Mouse (Mus musculus): ENCODE results near the gene Tgfb3.

The Tgfb3 gene

GRCm38 (mm10) chr12:86078176-86078552 is 677 bp downstream of the Tgfb3 start:
- no peak for DNase-seq (ENCODE audit: low spot score)

- DNase-seq (ENCODE audit: low spot score), result no peak
These were observed 1.1 kb downstream of the Tgfb3 start for GRCm38 (mm10) chr12:86077736-86078135.

- DNase-seq (ENCODE audit: low spot score), result no peak
These were observed 1.5 kb downstream of the Tgfb3 start for GRCm38 (mm10) chr12:86077322-86077721.

DNA sequence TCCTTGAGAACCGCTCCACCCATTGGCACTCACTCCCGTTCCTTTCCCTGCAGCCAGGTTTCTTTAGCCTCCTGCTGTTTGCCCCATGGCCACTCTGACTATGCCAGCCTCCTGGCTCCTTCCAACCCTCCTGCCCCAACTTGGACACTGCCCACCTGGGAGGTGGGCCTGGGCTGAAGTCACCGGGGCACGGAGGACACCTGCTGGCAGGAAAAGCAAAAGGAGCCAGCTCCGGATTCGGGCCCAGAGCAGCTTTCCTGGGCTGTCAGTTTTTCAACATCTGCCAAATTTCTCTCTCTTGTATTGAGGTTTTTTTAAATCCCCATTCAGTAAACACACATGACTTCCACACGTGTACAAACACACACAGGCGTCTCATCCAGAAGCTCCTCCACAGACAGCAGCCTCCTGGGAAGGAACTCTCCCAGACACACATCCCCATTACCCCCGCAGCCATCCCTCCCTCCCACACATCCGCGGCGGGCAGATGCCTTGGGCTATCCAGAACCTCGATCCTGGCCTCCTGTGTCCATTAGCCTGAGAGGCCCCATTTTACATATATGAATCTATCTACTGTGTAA is 2.4 kb downstream of the Tgfb3 start:
- DNase-seq (ENCODE audit: low spot score), result no peak

DNA sequence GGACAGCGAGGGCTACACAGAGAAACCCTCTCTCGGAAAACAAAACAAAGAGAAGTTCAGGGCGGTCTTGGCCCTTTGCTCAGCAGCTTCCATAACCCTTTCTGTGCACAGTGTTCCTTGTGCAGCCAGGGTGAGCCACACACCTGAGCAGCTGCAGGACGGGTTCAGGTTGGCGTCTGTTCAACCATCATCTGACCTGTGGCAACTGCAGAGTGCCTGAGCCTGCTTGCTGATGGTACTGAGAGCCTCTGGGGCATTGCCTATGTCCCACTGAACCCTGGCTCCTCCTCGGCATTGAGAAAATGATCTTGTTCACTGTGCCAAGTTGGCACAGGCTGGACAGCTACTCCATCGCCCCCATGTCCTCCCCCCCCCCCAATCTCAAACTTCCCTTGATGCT is 3.5 kb downstream of the Tgfb3 start:
- no peak for DNase-seq (ENCODE audit: low spot score)

GRCm38 (mm10) chr12:86074681-86075080 is 4.2 kb downstream of the Tgfb3 start:
- DNase-seq (ENCODE audit: low spot score), result no peak

DNA sequence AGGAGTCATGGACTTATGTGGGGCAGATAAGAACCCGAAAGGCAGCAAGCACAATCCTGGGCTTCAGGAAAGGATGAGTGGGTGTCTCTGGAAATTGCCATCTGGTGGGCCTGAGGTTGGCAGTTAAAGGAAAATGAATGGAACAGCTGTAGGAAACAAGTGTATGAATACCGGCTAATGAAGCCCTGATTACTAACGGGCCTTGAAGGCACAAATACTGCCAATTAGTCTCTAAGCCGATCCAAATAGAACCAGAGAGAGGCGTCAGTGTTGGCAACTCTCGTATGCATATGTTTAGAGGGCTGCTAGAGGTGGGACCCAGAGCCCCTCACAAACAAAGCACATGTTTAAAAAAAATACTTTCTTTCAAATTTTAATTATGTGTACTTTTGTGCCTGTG is 7.4 kb downstream of the Tgfb3 start:
- no peak for DNase-seq (ENCODE audit: low spot score)

- no peak for DNase-seq (ENCODE audit: low spot score)
These were observed 14.0 kb downstream of the Tgfb3 start for GRCm38 (mm10) chr12:86064796-86065195.

DNA sequence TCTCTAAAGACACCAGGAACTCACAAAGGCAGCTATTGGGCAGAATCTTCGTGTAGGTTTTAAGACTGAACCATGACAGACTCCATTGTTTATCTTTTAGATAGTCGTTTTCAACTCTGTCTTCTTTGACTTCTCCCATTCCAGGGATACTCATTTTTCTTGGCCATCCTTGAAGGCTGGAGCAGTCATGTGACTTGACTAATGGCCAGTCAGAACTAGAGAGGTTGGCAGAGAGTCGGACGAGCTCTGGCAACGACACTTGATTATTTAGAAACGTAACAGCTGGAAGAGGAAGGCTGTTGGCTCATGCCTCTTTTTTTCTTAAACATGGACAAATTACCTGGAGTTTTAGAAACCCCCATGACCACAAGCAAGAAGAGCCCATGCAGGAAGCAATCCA is 19.5 kb downstream of the Tgfb3 start:
- DNase-seq (ENCODE audit: low spot score), result no peak

- DNase-seq (ENCODE audit: low spot score), result no peak
These were observed 21.3 kb downstream of the Tgfb3 start for GRCm38 (mm10) chr12:86057516-86057915.

GRCm38 (mm10) chr12:86056976-86057375 is 21.9 kb downstream of the Tgfb3 start:
- DNase-seq (ENCODE audit: low spot score), result no peak

DNA sequence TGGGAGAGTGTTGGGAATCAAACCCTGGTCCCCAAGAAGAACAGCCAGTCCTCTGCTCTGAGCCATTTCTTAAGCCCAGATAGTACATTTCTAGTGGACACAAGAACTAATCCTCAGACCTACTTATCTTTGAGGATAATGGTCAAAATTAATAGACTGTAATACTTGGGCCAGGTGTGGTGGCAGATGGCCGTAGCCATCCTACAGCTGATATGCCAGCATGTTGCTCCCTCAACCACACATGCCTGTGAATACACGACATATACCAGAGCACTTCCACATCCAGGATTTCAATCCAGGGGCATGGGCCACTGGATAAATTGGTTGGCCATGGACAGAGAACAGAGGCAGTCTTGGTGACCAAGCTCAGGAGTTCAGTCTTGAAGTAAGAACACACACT is 23.5 kb downstream of the Tgfb3 start:
- DNase-seq (ENCODE audit: low spot score), result no peak

DNA sequence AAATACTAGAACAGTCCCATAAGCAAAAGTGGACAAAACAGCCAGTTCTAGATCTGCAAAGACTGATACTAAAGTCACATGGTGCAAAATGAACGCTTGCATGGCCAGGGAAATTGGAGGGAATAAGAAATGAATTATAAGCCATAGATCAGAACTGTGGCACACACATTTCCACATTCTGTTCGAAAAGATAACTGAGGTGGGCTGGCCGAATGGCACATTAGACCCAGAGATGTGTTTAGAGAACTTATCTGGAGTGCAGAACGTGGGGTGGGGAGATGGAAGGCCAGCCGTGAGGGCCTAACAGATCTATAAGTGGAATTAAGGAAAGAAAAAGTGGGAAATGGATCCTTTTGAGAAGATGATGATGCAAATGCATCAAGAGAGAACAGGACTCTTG is 27.4 kb downstream of the Tgfb3 start:
- DNase-seq (ENCODE audit: low spot score), result no peak

DNA sequence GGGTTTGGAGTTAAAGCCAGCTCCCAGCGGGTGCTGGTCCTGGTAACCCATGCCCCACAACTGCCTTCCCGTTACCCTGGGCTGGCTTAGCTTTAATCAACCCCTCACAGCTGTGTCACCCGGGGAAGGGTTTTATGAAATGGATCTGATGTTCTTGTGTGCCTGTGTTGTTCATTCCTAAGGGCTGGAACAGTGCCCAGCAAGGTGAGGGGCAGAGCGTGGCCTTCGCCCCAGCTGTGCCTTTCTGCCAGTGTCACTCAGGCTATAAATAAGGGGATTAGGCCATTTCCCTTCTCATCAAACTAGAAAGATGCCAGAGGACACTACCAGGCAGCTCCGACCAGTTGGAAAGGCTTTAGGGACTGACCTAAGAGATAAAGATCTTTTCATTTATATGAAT is 29.0 kb downstream of the Tgfb3 start:
- DNase-seq (ENCODE audit: low spot score), result no peak

DNA sequence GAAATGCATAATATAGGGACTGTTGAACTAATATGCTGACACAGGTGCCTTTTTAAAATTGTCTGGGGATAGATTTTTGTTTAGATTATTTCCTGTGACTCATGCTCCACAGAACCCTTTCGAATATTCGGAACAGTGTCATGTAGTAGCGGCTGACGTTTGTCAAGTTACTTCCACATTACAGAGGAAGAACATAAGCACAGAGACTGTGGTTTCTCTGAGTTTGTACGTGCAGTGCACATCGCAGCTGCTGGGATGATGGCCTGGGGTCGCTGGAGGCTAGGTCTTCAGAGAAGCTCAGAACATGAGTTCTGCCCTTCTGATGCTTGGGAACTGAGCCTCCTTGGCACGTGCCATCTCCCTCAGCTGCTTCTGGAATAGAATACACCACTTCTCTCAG is 31.5 kb downstream of the Tgfb3 start:
- no peak for DNase-seq (ENCODE audit: low spot score)

DNA sequence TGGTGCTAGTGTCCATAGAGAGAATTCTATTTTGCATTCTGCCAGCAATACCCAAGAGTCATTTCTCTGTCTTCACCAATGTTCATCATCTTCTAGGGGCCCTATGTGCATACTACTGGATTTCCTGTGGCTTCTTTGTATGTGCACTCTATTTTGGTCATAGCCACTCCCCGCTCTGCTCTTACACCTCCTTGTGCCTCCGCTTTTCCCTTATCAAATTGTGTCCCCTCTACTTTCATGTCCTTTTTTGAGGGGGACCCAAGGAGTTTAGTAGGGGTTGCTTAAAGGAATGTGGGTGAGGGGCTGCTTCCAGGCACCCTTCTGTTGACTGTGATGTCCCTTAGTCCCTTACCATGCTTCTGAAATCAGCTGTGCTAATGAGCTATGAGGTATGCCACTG is 32.1 kb downstream of the Tgfb3 start:
- DNase-seq (ENCODE audit: low spot score), result no peak

DNA sequence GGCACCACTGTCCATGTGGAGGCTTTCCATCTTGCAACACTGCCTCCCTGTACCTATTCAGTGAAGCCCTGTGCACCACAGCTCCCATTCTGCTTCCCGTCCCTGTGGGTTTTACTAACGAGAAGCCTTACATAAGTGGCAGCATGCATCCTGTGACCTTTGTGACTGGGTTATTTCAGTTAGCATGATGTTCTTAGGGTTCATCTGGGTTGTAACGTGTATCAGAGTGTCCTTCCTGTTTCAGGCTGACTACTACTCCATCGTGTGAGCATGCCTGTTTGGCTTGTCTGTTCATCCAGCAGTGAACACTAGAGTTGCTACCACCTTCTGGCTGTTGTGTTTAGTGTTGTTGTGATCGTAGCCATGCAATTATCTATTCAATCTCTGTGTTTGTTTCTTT is 32.7 kb downstream of the Tgfb3 start:
- DNase-seq (ENCODE audit: low spot score), result no peak

- no peak for DNase-seq (ENCODE audit: low spot score)
These were observed 39.1 kb downstream of the Tgfb3 start for GRCm38 (mm10) chr12:86039751-86040150.

GRCm38 (mm10) chr12:86039078-86039477 is 39.8 kb downstream of the Tgfb3 start:
- DNase-seq (ENCODE audit: low spot score), result no peak

DNA sequence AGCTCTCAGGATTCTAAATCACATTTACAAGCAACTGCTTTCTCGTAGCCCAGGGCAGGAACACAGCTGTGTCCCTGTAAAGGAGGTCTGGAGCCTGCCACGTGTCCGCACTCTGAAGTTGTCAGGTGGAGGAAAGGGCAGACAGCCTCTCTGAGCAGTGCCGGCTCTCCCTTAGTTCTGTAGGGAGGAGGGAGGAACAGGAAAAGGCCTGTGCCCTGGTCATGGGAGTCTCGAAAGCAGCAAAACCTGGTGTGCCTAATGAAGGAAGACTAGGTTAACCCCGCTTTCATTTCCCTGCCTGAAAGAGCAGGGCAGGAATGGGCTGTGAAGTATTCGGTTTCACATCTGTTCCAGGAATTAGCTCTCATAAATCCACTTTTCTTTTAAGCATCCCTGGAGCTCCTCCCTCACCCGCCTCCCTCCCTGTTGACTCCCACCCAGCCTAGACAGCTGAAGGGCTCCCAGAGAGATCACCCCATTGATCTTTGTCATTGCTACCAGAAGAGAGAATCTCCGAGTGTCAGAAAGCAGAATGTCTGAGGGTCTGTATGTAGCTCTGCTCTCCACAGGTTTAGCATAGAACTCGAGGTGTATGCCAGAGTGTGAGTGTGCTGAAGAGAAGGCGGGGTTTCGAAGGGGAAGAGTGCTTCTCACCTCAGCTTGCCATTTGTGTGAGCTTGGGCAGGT is 41.5 kb downstream of the Tgfb3 start:
- DNase-seq (ENCODE audit: low spot score), result no peak

DNA sequence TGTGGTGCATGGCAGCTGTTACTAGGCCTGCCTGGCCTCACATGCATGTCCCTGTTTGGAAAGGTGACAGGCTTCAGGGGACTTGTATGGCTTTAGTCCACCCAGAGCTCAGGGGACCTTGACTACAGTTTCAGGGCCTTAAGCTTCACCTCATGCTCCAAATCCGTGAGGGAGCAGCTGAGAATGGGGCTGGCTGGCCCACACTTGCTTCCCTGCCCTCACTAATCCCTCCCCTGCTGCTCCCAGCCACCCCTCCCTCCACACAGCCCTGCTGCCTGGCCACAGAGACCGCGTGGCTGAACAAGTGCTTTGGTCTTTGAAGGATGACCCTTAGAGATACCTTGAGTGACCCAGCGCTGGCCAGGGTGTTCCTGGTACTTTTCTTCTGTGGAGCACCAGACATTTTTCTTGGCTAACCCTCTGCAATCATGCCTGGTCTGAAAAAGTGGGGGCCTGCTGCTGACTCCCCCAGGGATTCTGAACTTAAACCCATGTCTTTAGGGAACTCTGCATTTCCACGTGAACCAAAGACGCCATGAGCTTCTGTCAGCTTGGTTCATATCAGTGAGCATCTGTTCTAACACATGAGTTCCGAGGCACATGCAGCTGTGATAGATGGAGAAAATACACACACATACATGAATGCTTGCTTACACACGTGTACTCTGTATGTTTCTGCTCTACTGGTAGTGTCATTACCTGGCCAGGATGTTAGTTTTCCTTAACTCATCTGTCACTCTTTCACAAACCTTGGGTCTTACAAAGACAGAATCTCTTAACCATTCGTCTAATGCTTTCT is 42.3 kb downstream of the Tgfb3 start:
- no peak for DNase-seq (ENCODE audit: low spot score)

DNA sequence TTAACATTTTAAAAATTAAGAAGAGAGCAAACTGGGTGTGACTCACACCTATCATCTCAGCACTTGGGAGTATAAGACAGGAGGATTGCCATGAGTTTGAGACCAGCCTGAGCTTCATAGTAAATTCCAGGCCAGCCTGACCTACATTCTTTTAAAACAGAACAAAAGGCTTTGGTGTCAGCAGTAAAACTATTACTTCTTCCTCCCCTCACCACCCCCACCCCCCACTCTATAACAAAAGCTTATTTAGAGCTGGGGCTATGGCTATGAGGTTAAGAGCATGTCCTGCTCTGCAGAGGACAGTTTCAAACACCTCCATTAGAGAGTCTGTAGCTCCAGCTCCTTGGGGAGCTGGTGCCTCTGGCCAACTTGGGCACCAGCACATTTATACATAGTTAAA is 43.3 kb downstream of the Tgfb3 start:
- DNase-seq (ENCODE audit: low spot score), result no peak

GRCm38 (mm10) chr12:86030932-86031331 is 47.9 kb downstream of the Tgfb3 start:
- DNase-seq (ENCODE audit: low spot score), result no peak
